Mouse (Mus musculus) embryonic facial prominence, embryonic 11.5 days (tissue): ENCODE data around the gene Slc25a34. TPM values are rescaled to one million over a fixed set of nuclear protein-coding genes. Genes with fewer than 3 reads are reported as not detected.

Experiments
- ATAC-seq: fragments of 200-750 bp; cut with Nextera tagmentation; replicated peaks from 2 replicates; pipeline ENCODE4 v1.8.0; 2017; ENCODE audit warnings: low read depth; ENCODE audit not compliant: insufficient number of reproducible peaks, low FRiP score, low TSS enrichment
- DNase-seq: peaks from one replicate; pipeline ENCODE4 v3.0.0-alpha.2; 2015; ENCODE audit warnings: low spot score
- H3K27ac ChIP-seq: fragments of 300-500 bp; sonication (generic); replicated peaks from 2 replicates; pipeline ENCODE4 v1.5.1; 2014; ENCODE audit warnings: mild to moderate bottlenecking, low read depth, low read length, control low read depth
- H3K27me3 ChIP-seq: fragments of 300-500 bp; sonication (generic); 2 replicates; pipeline ENCODE4 v1.6.1; 2014; ENCODE audit warnings: mild to moderate bottlenecking, low read length, moderate library complexity, mixed read lengths; ENCODE audit not compliant: control insufficient read depth, insufficient read depth
- H3K36me3 ChIP-seq: fragments of 300-500 bp; sonication (generic); replicated peaks from 2 replicates; pipeline ENCODE4 v1.6.1; 2014; ENCODE audit warnings: low read depth, mild to moderate bottlenecking, low read length, moderate library complexity, mixed read lengths; ENCODE audit not compliant: control insufficient read depth, insufficient read depth
- H3K4me1 ChIP-seq: fragments of 300-500 bp; sonication (generic); 2 replicates; pipeline ENCODE4 v1.6.1; 2014; ENCODE audit warnings: low read length, mixed read lengths; ENCODE audit not compliant: control insufficient read depth, insufficient read depth
- H3K4me2 ChIP-seq: fragments of 300-500 bp; sonication (generic); 2 replicates; pipeline ENCODE4 v1.6.1; 2014; ENCODE audit warnings: low read depth, mild to moderate bottlenecking, control low read depth, low read length, moderate library complexity
- H3K4me3 ChIP-seq: fragments of 300-500 bp; sonication (generic); 2 replicates; pipeline ENCODE4 v1.5.1; 2014; ENCODE audit warnings: low read depth, low read length, control low read depth
- H3K9ac ChIP-seq: fragments of 300-500 bp; sonication (generic); replicated peaks from 2 replicates; pipeline ENCODE4 v1.6.1; 2014; ENCODE audit warnings: mild to moderate bottlenecking, control low read depth, low read length
- H3K9me3 ChIP-seq: fragments of 300-500 bp; sonication (generic); replicated peaks from 2 replicates; pipeline ENCODE4 v1.6.1; 2016; ENCODE audit warnings: mild to moderate bottlenecking, low read length, inconsistent platforms, mixed read lengths; ENCODE audit not compliant: control insufficient read depth
- whole genome bisulfite sequencing: fragments of 180-500 bp; shearing (Covaris S2); extraction: QIAGEN DNeasy Blood & Tissue Kit; methylation state at CpG from one replicate; pipeline ENCODE4 v1.1.7; 2014; 5-methylcytosine and 5-hydroxymethylcytosine counted together
- polyA plus RNA-seq: library from polyadenylated mRNA; unstranded; fragments of >200 nt; fragmentation: Nextera tagmentation; extraction: Ambion mirVana; gene quantifications from 2 replicates; pipeline ENCODE4 v1.2.1, GENCODE M21; 2014

The Slc25a34 gene
- polyA plus RNA-seq, 1 experiment from 2014 or later: not detected

- Histone ChIP-seq H3K9ac (peak overlapping the region; percentile 83), H3K27me3 (no peaks in the 10 kb centered on the region), H3K4me2 (peak overlapping the region; percentile 86), H3K9me3 (no peaks in the 10 kb centered on the region), H3K4me3 (peak overlapping the region; percentile 67), H3K36me3 (peaks cover 3% of the 10 kb centered on the region; the same call in 1 of the 2 replicates), H3K27ac (peak overlapping the region; percentile 67), H3K4me1 (no peaks in the 10 kb centered on the region; the same call in 1 of the 2 replicates)
- ATAC-seq: no peak; the same call in 1 of the 2 replicates
- WGBS: under 1% methylated on average over 44 of the region's 57 CpGs
- peak; percentile 75 for DNase-seq
Observed at GRCm38 (mm10) chr4:141599251-141600141, 24.1 kb downstream of the Slc25a34 start.

DNA sequence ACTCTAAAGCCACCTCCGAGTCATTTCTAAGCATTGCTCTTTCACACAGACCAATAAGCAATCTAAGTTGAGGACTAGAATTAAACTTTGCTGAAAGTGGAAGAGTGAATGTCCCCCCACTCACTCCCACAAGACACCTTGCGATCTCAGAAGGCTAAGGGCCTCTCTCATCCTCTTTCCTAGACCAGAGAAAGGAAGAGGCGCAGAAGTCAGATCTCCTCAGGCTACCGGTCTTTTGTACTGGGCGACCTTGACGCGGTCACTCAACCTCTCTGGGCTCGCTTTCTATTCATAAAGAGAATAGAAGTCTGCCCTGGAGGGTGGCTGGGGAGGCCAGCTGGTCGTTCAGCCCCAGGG, 24.7 kb downstream of the Slc25a34 start:
- peak; percentile 49 for DNase-seq
- H3K27ac ChIP-seq: peak overlapping the region; percentile 67
- whole genome bisulfite sequencing: under 1% methylated on average over 9 of the region's 9 CpGs
- H3K36me3 ChIP-seq: peaks cover 3% of the 10 kb centered on the region; the same call in 1 of the 2 replicates
- no peaks in the 10 kb centered on the region; the same call in 1 of the 2 replicates for H3K4me1 ChIP-seq
- H3K4me3 ChIP-seq: peak overlapping the region; percentile 67
- no peak for ATAC-seq
- H3K9me3 ChIP-seq: no peaks in the 10 kb centered on the region
- H3K9ac ChIP-seq: peak overlapping the region; percentile 83
- no peaks in the 10 kb centered on the region for H3K27me3 ChIP-seq
- peak overlapping the region; percentile 86 for H3K4me2 ChIP-seq

DNA sequence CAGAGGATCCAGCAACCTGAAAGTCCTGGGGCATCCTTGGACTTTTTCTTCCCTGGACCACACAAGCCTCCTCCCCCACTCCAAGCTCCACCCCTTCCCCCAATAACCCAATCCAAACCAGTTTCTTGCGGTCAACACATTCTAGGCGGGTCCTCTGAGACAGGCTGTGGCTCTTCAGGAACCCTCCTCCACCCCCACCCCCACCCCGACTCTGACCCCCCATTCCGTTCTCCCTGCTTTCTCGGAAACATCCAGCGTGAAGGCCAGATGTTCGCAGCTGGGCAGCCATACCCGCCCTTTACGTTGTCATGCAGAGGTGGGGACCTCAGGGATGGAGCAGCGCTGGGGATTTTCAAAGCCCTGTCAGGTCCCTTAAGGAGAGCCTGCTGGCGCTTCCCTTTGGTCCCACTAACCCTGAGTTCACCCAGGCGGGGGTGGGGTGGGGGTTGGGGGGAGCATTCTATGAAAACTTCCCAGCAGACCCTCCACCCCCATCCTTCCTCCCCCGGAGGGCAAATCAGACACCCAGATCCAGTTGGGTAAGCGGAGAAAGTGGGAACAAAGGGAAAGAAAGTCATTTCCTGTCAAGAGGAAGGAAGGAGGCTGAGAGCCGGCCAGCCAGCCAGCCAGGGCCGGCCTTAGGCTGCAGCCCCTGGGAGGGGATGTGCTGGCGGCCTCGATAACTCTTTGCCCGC, 25.3 kb downstream of the Slc25a34 start:
- Histone ChIP-seq H3K36me3 (peaks cover 3% of the 10 kb centered on the region; the same call in 1 of the 2 replicates), H3K4me2 (peak overlapping the region; percentile 86), H3K4me3 (peak overlapping the region; percentile 67), H3K27me3 (no peaks in the 10 kb centered on the region), H3K27ac (peak overlapping the region; percentile 67), H3K4me1 (no peaks in the 10 kb centered on the region; the same call in 1 of the 2 replicates), H3K9me3 (no peaks in the 10 kb centered on the region), H3K9ac (peak overlapping the region; percentile 83)
- peak; percentile 71 for DNase-seq
- 1% methylated on average over 19 of the region's 19 CpGs for WGBS
- peak; percentile 49; the same call in 1 of the 2 replicates for ATAC-seq

GRCm38 (mm10) chr4:141596700-141597328, 26.8 kb downstream of the Slc25a34 start:
- Histone ChIP-seq H3K4me3 (no peak overlapping the region), H3K9me3 (no peaks in the 10 kb centered on the region), H3K4me1 (no peaks in the 10 kb centered on the region; the same call in 1 of the 2 replicates), H3K36me3 (peaks cover 3% of the 10 kb centered on the region; the same call in 1 of the 2 replicates), H3K27ac (no peak overlapping the region), H3K4me2 (no peak overlapping the region), H3K9ac (no peak overlapping the region), H3K27me3 (no peaks in the 10 kb centered on the region)
- no peak for DNase-seq
- WGBS: 83% methylated on average over 8 of the region's 8 CpGs
- no peak for ATAC-seq

GRCm38 (mm10) chr4:141595605-141596268, 27.9 kb downstream of the Slc25a34 start:
- H3K4me2 ChIP-seq: no peak overlapping the region
- no peak overlapping the region for H3K27ac ChIP-seq
- no peak overlapping the region for H3K9ac ChIP-seq
- DNase-seq: no peak
- H3K27me3 ChIP-seq: no peaks in the 10 kb centered on the region
- H3K36me3 ChIP-seq: peaks cover 3% of the 10 kb centered on the region; the same call in 1 of the 2 replicates
- no peak overlapping the region for H3K4me3 ChIP-seq
- WGBS: 77% methylated on average over 9 of the region's 9 CpGs
- no peak for ATAC-seq
- H3K4me1 ChIP-seq: no peaks in the 10 kb centered on the region; the same call in 1 of the 2 replicates
- no peaks in the 10 kb centered on the region for H3K9me3 ChIP-seq

- peaks cover 3% of the 10 kb centered on the region; the same call in 1 of the 2 replicates for H3K36me3 ChIP-seq
- WGBS: 89% methylated on average over 11 of the region's 11 CpGs
- ATAC-seq: no peak
Observed at GRCm38 (mm10) chr4:141595138-141595537, 28.5 kb downstream of the Slc25a34 start.

DNA sequence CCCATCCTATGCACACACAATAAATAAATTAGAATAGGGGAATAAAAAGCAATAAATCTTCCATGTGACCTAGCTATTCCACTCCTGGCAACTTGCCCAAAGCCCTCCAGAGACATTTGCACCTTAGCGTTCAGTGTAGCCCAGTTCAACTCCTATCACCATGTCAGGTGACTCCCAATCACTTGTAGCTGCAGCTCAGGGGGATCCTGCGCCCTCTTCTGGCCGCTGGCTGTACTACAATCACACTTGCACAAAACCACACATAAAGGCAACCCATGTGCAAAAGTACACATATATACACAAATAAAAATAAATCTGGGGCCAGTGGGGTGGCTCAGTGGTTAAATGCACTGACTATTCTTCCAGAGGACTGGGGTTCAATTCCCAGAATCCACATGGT, 32.1 kb downstream of the Slc25a34 start:
- no peak overlapping the region for H3K4me3 ChIP-seq
- DNase-seq (peak; percentile 37), ATAC-seq (no peak)
- 24% methylated on average over 3 of the region's 3 CpGs for WGBS
- no peak overlapping the region for H3K27ac ChIP-seq
- peaks cover 9% of the 10 kb centered on the region for H3K36me3 ChIP-seq
- no peaks in the 10 kb centered on the region for H3K27me3 ChIP-seq
- no peak overlapping the region for H3K9ac ChIP-seq
- no peak overlapping the region for H3K4me2 ChIP-seq
- no peaks in the 10 kb centered on the region for H3K9me3 ChIP-seq
- H3K4me1 ChIP-seq: no peaks in the 10 kb centered on the region

More at GRCm38 (mm10) chr4:141595138-141595537, 28.5 kb downstream of the Slc25a34 start:
- Histone ChIP-seq H3K9me3 (no peaks in the 10 kb centered on the region), H3K4me2 (no peak overlapping the region), H3K27me3 (no peaks in the 10 kb centered on the region), H3K9ac (peak overlapping the region; percentile 9; the same call in 1 of the 2 replicates), H3K4me1 (no peaks in the 10 kb centered on the region; the same call in 1 of the 2 replicates), H3K4me3 (no peak overlapping the region), H3K27ac (no peak overlapping the region)
- no peak for DNase-seq
